Mouse (Mus musculus) urinary bladder, postnatal 25 days (tissue): ENCODE results near the gene Pcsk2.

ENCODE experiments used
- DNase-seq: peaks from one replicate; pipeline ENCODE4 v3.0.0; 2022; ENCODE audit warnings: low spot score

Pcsk2 gene

GRCm38 (mm10) chr2:143545758-143546246 is at the start of gene Pcsk2:
Gene Pcsk2, plus strand, starts transcription at chr2:143546156.
- DNase-seq, result no peak

- DNase-seq, result no peak
Observed at GRCm38 (mm10) chr2:143500845-143501244, 45.1 kb upstream of the Pcsk2 start.

DNA sequence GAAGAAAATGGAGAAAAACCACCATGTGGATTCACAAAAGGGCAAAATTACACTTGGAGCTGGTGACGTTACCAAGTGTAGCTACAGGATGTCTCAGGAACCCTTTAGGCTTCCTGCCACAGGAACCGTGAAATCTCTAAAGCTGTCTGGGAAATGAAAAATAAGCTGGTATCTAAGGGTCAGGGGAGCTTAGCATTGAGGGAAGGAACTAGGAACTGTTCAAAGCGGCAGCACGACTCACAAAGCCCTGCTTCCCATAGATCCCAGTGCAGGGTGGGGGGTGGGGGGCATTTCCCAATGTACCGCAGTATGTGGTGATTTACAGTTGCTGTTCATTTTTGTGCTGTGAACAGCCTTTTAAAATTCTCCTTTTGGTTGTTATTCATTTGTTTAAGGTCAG is 44.2 kb upstream of the Pcsk2 start:
- no peak for DNase-seq

DNA sequence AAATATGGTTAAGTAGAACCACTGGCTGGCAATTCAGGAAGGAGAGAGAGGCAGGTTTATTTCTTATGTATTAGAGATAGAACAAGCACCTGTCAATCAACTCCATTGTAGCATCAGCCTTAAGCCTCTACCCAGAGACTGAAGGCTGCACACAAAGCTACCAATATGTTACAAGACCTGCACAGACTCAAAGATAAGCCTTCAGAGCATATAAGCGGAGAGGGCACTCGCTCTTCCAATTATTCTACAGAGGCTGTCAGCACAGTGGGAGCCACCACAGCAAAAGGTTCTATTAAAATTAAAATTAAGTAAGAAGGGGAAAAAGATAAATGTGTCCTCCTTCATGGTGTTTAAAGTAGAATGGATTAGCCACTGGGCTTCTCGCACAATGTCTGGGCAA is 43.8 kb upstream of the Pcsk2 start:
- no peak for DNase-seq

- DNase-seq, result no peak
Observed at GRCm38 (mm10) chr2:143536485-143536884, 9.5 kb upstream of the Pcsk2 start.

DNA sequence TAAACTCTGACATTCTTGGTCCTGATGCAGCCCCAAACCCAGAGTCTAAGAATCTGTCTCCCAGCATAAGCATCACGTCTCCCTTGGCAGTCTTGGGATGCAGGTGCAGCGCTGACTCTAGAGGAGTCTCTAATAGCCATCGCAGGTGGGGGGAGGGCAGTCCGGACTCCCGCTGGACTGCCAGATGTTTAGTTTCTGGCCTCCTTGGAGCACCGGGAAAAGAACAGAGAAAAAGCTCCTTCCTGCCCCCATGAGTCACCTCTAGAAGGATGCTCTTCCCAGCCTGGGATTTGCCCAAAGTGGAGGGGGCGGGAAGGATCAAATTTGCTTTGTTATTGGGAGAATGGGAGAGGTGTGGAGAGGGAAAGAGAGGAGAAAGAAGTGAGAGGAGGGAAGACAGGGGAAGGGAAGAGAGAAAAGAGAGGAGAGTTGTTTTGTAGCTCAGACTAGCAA is 631 bp upstream of the Pcsk2 start:
- no peak for DNase-seq

DNA sequence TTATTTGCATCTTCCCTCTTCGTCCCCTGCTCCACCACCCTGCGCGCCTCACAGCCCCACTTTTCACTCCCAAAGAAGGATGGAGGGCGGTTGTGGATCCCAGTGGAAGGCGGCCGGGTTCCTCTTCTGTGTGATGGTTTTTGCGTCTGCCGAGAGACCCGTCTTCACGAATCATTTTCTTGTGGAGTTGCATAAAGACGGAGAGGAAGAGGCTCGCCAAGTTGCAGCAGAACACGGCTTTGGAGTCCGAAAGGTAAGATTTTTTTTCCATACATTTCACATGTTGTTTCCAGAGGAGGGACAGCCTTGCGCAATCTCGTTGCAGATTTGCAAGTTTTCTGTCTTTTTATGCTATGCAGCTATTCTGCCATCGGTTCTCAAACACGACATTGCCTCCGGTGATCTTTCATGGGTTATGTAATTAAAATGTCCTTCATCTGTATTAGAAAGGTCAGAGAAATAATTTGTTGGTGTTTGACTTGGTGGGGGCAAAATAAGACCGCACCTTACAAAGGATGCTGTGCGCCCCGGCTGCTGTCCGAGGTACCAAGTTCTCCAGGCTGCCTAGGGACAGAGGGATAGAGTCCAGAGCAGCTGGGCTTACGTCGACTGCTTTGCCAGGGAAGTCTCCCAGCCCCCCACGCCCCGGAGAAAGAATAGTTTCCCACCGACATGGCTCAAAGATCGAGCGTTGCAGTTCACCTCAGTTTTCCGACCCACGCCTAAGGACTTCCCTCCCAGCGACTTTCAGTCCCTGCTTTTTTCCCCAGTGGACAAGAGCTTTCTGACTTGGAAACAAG is 656 bp downstream of the Pcsk2 start:
- DNase-seq, result no peak

DNA sequence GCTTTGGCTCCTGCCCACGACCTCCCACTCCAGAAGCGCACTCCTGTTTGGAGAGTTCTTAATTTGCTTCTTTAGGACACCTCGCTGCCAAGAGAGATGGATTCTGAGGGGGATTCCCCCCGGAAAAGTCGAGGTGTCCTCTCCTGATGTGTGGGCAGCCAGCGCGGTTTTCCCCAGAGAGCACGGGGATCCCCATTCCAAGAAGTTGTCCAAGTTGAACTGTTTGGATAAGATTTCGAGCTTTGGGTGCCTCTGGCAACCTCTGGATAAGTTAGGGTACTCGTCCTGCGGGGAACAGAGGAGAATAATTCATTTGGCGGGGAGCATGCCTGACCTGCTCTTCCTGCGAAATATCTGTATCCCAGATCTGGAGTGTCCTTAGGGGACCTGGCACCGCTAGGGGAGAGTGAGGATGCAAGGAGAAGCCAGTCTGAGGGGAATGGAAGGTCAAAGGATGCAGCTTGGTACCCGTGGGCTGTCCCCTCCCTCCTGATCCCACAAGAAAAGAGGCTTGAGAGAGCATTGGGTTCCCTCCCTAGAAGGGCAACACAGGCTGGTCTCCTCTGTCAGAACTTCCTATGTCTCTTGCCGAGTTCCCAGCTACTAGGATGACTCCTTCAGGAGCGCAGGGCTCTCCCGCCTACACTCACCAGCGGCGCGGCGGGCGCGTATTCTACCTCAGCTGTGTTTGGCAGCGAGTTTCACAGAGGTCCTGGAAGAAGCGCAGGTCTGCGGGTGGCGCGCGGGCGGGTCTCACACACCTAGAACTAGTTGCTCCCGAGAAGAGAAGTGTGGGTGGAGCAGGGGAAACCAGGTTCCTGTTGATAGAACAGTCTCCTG is 1.5 kb downstream of the Pcsk2 start:
- no peak for DNase-seq

- DNase-seq, result no peak
Observed at GRCm38 (mm10) chr2:143560384-143560783, 14.4 kb downstream of the Pcsk2 start.

- DNase-seq, result no peak
Observed at GRCm38 (mm10) chr2:143565062-143565461, 19.1 kb downstream of the Pcsk2 start.

GRCm38 (mm10) chr2:143565961-143566360 is 20.0 kb downstream of the Pcsk2 start:
- no peak for DNase-seq

- no peak for DNase-seq
Observed at GRCm38 (mm10) chr2:143585341-143585740, 39.4 kb downstream of the Pcsk2 start.

GRCm38 (mm10) chr2:143590398-143590797 is 44.4 kb downstream of the Pcsk2 start:
- DNase-seq, result no peak

DNA sequence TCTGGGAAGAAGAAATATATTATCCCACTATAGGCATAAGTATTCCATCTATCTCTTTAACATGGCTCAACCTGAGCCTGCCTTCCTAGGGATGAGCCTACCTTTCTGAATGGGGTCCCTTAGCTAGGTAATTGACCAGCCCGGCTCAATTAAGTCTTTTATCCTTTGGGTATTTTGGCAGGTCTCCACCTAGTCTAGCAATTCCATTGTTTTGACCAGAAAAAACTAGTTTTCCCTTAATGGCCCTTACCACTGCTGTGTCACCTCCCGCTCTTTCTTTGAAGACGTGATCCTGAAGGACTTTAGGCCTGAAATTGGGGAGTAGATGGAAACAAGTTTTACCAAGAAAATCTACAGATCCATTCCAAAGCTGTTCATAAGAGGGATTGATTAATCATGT is 57.1 kb downstream of the Pcsk2 start:
- no peak for DNase-seq

DNA sequence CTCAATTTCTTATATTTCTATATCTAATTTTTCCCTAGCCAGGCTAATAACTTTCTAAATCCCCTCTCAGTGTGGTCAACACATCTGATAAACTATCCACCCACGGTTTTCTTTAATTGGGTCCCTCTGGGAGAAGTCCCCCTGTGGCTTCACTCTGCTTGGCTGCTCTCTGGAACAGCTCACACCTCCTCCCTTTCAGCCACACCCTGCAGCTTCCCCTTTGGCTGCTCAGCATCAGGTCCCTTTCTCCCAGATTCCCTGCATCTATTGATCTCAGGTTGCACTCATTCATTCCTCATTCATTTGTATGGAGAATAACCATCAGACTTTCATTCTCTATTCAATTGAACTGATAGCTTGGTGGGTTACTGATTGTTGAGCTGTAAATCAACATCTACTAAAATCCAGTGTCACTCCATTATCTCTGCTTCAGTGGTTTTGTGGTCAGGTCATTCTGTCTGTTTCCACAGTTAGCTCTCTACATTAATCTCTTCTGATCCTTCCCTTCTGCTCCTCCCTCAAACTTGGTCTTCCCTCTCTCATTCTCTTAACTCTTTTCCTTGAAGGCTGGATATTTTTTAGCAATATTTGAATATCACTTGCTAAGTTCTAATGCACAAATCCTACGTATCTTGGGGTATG is 58.0 kb downstream of the Pcsk2 start:
- no peak for DNase-seq

GRCm38 (mm10) chr2:143610355-143611331 is 64.7 kb downstream of the Pcsk2 start:
- DNase-seq, result no peak

DNA sequence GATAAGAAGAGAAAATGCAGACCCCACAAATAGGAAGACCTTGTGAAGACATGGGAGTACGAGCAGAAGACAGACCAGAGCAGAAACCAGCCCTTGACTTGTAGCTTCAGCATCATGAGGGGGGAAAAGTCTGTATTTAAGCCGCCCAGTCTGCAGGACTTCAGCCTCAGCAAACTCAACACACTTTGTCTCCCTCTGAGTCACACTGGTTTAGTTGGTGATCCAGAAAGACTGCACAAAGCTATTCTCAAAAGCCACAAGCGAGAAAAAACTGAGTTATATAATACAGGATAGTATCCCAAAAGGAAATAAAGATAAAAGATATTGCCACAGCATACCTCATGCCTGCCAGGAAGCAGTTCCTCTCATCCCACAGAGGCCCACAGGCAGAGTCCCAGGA is 67.5 kb downstream of the Pcsk2 start:
- DNase-seq, result no peak

GRCm38 (mm10) chr2:143614775-143615174 is 68.8 kb downstream of the Pcsk2 start:
- no peak for DNase-seq

- DNase-seq, result no peak
Observed at GRCm38 (mm10) chr2:143620916-143621315, 75.0 kb downstream of the Pcsk2 start.

DNA sequence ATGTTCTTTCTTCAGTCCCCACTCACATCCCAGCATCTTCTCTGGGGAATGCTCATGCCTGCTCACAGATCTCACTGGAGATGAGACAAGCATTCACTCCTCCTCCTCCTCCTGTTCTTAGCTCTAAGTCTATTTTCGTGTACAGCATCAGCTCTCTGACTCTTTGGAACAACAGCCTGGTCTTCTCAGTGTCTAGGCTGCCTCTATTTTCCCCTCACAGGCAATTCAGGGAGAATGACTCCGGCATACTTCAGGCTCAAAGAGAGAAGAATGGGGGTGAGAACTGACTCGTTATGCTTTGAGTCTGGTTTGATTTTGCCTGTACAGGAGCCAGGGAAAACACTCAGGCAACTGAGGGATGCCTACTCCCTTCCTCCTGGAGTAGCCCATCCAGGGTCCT is 78.0 kb downstream of the Pcsk2 start:
- DNase-seq, result no peak

- no peak for DNase-seq
Observed at GRCm38 (mm10) chr2:143643305-143643704, 97.3 kb downstream of the Pcsk2 start.
